Mouse (Mus musculus) G1E (cell line): ENCODE measurements at regions not wholly inside any gene's neighbourhood (a gene's known extent, or its start where the extent isn't known, plus 50 kb on each side); places are given as distances from the start of the nearest gene placed in this dataset.

Experiments
- ATAC-seq: 2 replicates; pipeline ENCODE4 v1.8.0; 2016; ENCODE audit warnings: mild to moderate bottlenecking; ENCODE audit not compliant: insufficient number of reproducible peaks, poor library complexity, low FRiP score, severe bottlenecking; ENCODE audit errors: extremely low read depth
- DNase-seq: peaks from one replicate; pipeline ENCODE4 v3.0.0; 2012; ENCODE audit warnings: low spot score
- H3K27me3 ChIP-seq: 2 replicates; pipeline ENCODE4 v1.6.1; 2012; ENCODE audit warnings: mild to moderate bottlenecking, low read length, inconsistent platforms; ENCODE audit not compliant: insufficient read depth
- H3K36me3 ChIP-seq: replicated peaks from 2 replicates; pipeline ENCODE3; 2012; ENCODE audit warnings: mild to moderate bottlenecking, inconsistent platforms
- H3K4me1 ChIP-seq: 2 replicates; pipeline ENCODE4 v1.6.1; 2012; ENCODE audit warnings: low read depth, low read length, inconsistent platforms, mixed read lengths; ENCODE audit not compliant: insufficient read depth
- H3K4me3 ChIP-seq: 2 replicates; pipeline ENCODE4 v1.5.1; 2012; ENCODE audit warnings: low read depth, mild to moderate bottlenecking, inconsistent platforms, low read length, moderate library complexity, mixed read lengths
- H3K9me3 ChIP-seq: replicated peaks from 2 replicates; pipeline ENCODE4 v1.6.1; 2012; ENCODE audit warnings: inconsistent platforms
- CTCF ChIP-seq: IDR thresholded peaks from 2 replicates; pipeline ENCODE4 v1.5.1; 2012; ENCODE audit warnings: low read depth, low read length, inconsistent platforms, mixed read lengths
- GATA1 ChIP-seq: IDR thresholded peaks from 2 replicates; pipeline ENCODE4 v1.6.1; 2012; ENCODE audit warnings: borderline replicate concordance, low read length, inconsistent platforms, mixed read lengths
- GATA2 ChIP-seq: IDR thresholded peaks from 2 replicates; pipeline ENCODE4 v1.6.1; 2012; ENCODE audit warnings: low read depth, low read length, inconsistent platforms, borderline replicate concordance
- POLR2AphosphoS5 ChIP-seq: IDR thresholded peaks from 2 replicates; pipeline ENCODE4 v1.6.1; 2012; ENCODE audit warnings: low read depth, low read length, inconsistent platforms; ENCODE audit not compliant: insufficient replicate concordance
- TAL1 ChIP-seq: conservative IDR thresholded peaks from 2 replicates; pipeline ENCODE4 v1.6.1; 2012; ENCODE audit warnings: low read depth, low read length, inconsistent platforms, mixed read lengths

DNA sequence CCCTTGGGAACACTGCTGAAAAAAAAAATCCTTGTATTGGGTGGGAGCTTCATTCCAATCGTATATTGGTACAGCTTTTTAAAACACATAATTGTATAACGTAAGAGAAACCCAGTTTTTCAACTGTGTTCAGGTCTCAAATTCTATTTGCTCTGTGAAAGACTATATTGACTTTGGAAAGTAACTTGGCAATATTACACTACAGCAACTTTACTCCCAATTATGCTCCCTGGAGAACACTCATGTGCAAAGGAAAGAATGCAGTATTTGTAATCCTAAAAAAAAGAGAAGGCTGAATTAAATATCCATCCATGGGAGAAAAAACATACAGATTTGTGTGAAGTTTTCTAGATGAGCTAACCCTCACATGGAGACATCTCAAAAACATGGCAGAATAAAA is 1356.7 kb upstream of the A1bg start:
- H3K4me3 ChIP-seq, result no peak overlapping the region
- H3K36me3 ChIP-seq, result no peaks in the 10 kb centered on the region
- ATAC-seq (no peak), DNase-seq (no peak)
- TF ChIP-seq POLR2AphosphoS5 (no peak), CTCF (no peak), GATA2 (no peak), GATA1 (no peak), TAL1 (no peak)
- no peaks in the 10 kb centered on the region for H3K9me3 ChIP-seq
- peaks cover 13% of the 10 kb centered on the region for H3K4me1 ChIP-seq
- peaks cover 5% of the 10 kb centered on the region; the same call in 1 of the 2 replicates for H3K27me3 ChIP-seq

DNA sequence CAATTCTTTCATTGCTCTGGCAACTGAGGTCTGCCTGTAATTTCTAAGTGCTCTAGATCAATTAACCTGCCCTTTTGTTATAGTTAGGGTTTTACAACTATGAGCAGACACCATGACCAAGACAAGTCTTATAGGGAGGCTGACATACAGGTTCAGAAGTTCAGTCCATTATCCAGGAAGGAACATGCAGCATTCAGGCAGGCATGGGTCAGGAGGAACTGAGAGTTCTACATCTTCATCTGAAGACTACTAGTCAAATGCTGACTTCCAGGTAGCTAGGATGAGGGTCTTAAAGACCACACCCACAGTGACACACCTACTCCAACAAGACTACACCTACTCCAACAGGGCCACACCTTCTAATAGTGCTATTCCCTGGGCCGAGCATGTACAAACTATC is 1352.0 kb upstream of the A1bg start:
- H3K4me1 ChIP-seq, result no peaks in the 10 kb centered on the region
- no peaks in the 10 kb centered on the region for H3K36me3 ChIP-seq
- H3K4me3 ChIP-seq, result no peak overlapping the region
- H3K27me3 ChIP-seq, result peaks cover 5% of the 10 kb centered on the region; the same call in 1 of the 2 replicates
- DNase-seq, result no peak
- no peak for ATAC-seq
- no peaks in the 10 kb centered on the region for H3K9me3 ChIP-seq
- no peak for TF ChIP-seq CTCF
- TF ChIP-seq TAL1, result no peak
- no peak for TF ChIP-seq POLR2AphosphoS5
- no peak for TF ChIP-seq GATA2
- no peak for TF ChIP-seq GATA1

DNA sequence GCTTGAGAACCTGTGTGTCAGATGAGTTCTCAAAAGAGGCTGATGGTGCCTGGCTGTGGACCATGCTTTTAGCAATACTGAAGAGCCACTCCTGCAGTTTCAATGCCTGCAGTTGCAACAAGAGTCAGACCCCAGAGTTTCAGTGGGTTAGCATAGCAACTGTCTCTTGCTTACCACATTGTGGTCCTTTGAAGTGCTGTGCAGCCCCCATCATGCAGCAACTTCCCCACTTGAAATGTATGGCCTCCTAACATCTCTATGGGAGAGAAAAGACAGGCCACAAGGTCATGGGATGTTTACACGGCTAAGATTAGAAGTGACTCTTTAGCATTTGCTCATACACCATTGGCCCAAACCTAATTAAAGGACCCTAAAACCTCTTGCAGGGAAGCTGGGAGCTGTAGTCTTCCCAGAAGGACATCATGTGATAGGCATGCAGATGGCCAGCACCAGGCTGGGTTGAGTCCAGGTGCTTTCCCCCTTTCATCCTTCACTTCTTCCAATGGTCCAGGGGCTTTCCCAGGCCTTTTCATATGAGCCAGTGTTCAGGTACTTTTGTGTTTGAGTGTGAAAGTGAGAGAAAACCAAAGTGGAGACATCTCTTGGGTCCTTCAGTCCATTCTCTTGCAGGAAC is 1351.2 kb upstream of the A1bg start:
- DNase-seq, result no peak
- peaks cover 2% of the 10 kb centered on the region; the same call in 1 of the 2 replicates for H3K27me3 ChIP-seq
- no peak for ATAC-seq

DNA sequence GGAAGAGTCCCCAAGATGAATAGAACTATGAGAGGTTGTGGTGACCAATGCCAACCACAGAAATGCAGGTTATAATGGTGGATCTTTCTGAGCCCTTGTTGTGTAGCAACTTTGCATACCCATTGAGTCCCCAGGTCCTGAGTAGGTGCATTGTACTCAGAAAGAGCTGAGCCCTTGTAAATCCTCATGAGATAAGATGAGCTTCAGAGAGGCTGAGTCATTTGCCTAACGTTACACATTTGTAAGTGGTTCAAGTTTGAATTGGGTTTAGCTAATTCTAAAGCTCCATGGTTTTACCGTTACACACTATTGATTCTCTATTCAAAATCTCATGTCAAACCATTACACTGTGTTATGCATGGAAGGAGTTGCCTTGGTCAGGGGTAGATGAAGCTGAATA is 1349.9 kb upstream of the A1bg start:
- Histone ChIP-seq H3K4me3 (no peak overlapping the region), H3K36me3 (no peaks in the 10 kb centered on the region), H3K9me3 (no peaks in the 10 kb centered on the region), H3K4me1 (0 out of 2 replicates have a peak, but pooled peaks cover 3% of the 10 kb centered on the region), H3K27me3 (peaks cover 7% of the 10 kb centered on the region; the same call in 1 of the 2 replicates)
- no peak for TF ChIP-seq GATA1
- no peak for TF ChIP-seq POLR2AphosphoS5
- TF ChIP-seq TAL1, result no peak
- no peak for TF ChIP-seq GATA2
- TF ChIP-seq CTCF, result no peak
- ATAC-seq, result no peak
- DNase-seq, result no peak

More for the DNA sequence above, 1351.2 kb upstream of the A1bg start:
- no peak for TF ChIP-seq CTCF
- TF ChIP-seq GATA2, result no peak
- TF ChIP-seq POLR2AphosphoS5, result no peak
- TF ChIP-seq TAL1, result no peak
- TF ChIP-seq GATA1, result no peak
- Histone ChIP-seq H3K4me1 (0 out of 2 replicates have a peak, but pooled peaks cover 3% of the 10 kb centered on the region), H3K4me3 (no peak overlapping the region), H3K9me3 (no peaks in the 10 kb centered on the region), H3K36me3 (no peaks in the 10 kb centered on the region)

DNA sequence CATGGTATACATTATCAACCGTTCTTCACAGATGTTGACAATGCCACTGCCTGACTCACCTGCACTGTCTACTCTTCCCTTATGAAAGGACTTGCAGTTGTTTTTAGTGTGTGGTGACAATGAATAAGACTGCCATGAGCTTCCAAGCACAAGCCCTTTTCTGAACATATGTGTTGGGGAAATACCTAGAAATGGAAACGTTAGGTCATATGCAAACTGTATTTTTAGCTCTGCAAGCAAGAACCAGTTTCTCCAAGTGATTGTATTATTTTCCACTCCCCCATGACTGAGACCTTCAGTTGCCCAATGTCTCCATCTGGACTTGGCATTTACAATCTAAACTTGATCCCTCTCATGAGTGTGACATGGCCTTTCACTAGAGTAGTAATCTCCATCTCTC is 1348.6 kb upstream of the A1bg start:
- no peaks in the 10 kb centered on the region for H3K9me3 ChIP-seq
- peaks cover 10% of the 10 kb centered on the region; the same call in 1 of the 2 replicates for H3K27me3 ChIP-seq
- no peak overlapping the region for H3K4me3 ChIP-seq
- ATAC-seq (no peak), DNase-seq (no peak)
- H3K36me3 ChIP-seq, result no peaks in the 10 kb centered on the region
- 0 out of 2 replicates have a peak, but pooled peaks cover 3% of the 10 kb centered on the region for H3K4me1 ChIP-seq
- TF ChIP-seq GATA2 (no peak), POLR2AphosphoS5 (no peak), GATA1 (no peak), TAL1 (no peak), CTCF (no peak)

DNA sequence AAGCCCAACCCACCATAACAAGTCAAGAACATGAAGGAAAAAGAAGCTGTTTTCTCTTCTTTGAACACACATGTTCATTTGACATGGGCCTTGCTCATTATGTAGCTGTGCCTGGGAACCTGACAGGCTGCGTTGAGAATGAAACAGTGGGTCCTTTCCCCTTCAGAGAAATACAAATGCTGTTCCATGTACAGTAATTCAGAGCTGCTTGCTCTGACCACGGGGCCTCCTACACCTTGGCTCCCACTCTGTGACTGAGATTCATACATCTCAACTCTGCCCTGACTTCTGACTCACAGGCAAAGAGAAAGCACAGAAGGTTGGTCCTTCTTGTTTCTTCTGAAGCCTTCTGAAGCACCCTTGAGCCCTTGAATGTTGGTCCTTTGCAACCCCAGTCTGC is 1345.4 kb upstream of the A1bg start:
- Histone ChIP-seq H3K9me3 (no peaks in the 10 kb centered on the region), H3K4me1 (peaks cover 11% of the 10 kb centered on the region), H3K4me3 (no peak overlapping the region), H3K27me3 (peaks cover 22% of the 10 kb centered on the region), H3K36me3 (no peaks in the 10 kb centered on the region)
- no peak for DNase-seq
- no peak for ATAC-seq
- TF ChIP-seq GATA1 (no peak), TAL1 (no peak), POLR2AphosphoS5 (no peak), GATA2 (no peak), CTCF (no peak)
